In the genomic region with DNA sequence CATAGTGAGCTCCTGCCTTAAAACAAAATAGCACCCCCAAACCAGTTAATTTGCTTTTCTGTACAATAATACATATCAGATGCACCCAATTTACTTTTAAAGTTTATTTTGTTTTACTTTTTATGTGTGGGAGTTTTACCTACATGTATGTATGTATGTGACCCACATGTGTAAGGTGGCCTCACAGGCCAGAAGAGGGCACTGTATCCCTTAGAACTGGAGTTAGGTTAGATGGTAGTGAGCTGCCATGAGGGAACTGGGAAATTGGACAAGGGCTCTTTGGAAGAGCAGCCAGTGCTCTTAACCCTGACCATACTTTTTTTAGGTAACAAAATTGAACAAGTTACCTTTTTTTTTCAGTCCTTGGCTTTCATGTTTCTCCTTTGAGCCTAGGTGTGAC, we compare ENCODE assay signal across 12 mouse cellular contexts. TPM values are rescaled to one million over a fixed set of nuclear protein-coding genes. Genes with fewer than 3 reads are reported as not detected.
DNase-seq lines count a peak whose midpoint lies in the region; ATAC-seq and TF ChIP-seq lines count a peak whose summit lies in the region.
"Had no signal": no experiment of that assay in that cellular context is flagged by ENCODE, and none has a peak within 500 bp of the region (broad histone marks: within the 10 kb centered on the region; RNA-seq: fewer than 3 reads in every experiment).

No protein-coding gene starts in this region.

- ATAC-seq in CD4-positive, CD25-positive, alpha-beta regulatory T cell, adult 4 months = no peak
- no peak for ATAC-seq in liver, embryonic 14.5 days (ENCODE audit: insufficient read depth)
- peak; percentile 72 for ATAC-seq in megakaryocyte progenitor cell, adult 5-6 weeks (replicated peaks; ENCODE audit: poor library complexity)
- ATAC-seq in erythroid progenitor cell, adult 5-6 weeks (replicated peaks; ENCODE audit: low FRiP score, poor library complexity, severe bottlenecking) = no peak

- H3K36me3 ChIP-seq in liver, embryonic 14.5 days (replicated peaks; ENCODE audit: control insufficient read depth, insufficient read depth, low read depth) = no peaks in the 10 kb centered on the region; the same call in 1 of the 2 replicates

- peak; percentile 44 for DNase-seq in CD4-positive, CD25-positive, alpha-beta regulatory T cell, adult 2 months (ENCODE audit: low read depth, low spot score)
- peak in 1 of 3 experiments; percentile 7 for DNase-seq in liver, embryonic 14.5 days (ENCODE audit: low read depth in 3 of 3, low spot score in 3 of 3)
- no peak for DNase-seq in liver
- peak; percentile 15 for DNase-seq in adipocyte (ENCODE audit: low spot score)
- no peak for DNase-seq in left cerebral cortex, adult 11 months (ENCODE audit: low spot score)
- DNase-seq: gastrocnemius, postnatal 14 days; heart, postnatal 4 days; kidney, postnatal 14 days had no signal

- no peak overlapping the region for H3K9ac ChIP-seq in liver, embryonic 14.5 days (replicated peaks)
- H3K9ac ChIP-seq: embryonic facial prominence, embryonic 13.5 days had no signal

- H3K4me1 ChIP-seq in liver, embryonic 14.5 days (replicated peaks; ENCODE audit: control insufficient read depth in 2 of 2, insufficient read depth in 2 of 2, low read length in 1 of 2) = no peaks in the 10 kb centered on the region
- H3K4me1 ChIP-seq: embryonic facial prominence, embryonic 13.5 days had no signal

- no peak overlapping the region for H3K27ac ChIP-seq in liver, embryonic 14.5 days
- H3K27ac ChIP-seq: embryonic facial prominence, embryonic 13.5 days had no signal

- TF ChIP-seq CTCF in liver, embryonic 14.5 days (IDR thresholded peaks at IDR 0.05; ENCODE audit: low read depth) = peak; percentile 31; the same call in 1 of the 2 replicates

- no peak overlapping the region for H3K4me2 ChIP-seq in liver, embryonic 14.5 days (ENCODE audit: low read depth)
- H3K4me2 ChIP-seq: embryonic facial prominence, embryonic 13.5 days had no signal

- H3K4me3 ChIP-seq in liver, embryonic 14.5 days (ENCODE audit: insufficient read depth in 1 of 2, low read depth in 2 of 2, low read length in 2 of 2) = no peak overlapping the region
- H3K4me3 ChIP-seq: embryonic facial prominence, embryonic 13.5 days had no signal

- H3K27me3 ChIP-seq in liver, embryonic 14.5 days (ENCODE audit: control insufficient read depth, insufficient read depth, low read length) = no peaks in the 10 kb centered on the region
- H3K27me3 ChIP-seq: embryonic facial prominence, embryonic 13.5 days had no signal

- H3K9me3 ChIP-seq in liver, embryonic 14.5 days (ENCODE audit: control insufficient read depth, low read length) = no peaks in the 10 kb centered on the region
- H3K9me3 ChIP-seq: embryonic facial prominence, embryonic 13.5 days had no signal

- TF ChIP-seq EP300 in liver, embryonic 14.5 days (IDR thresholded peaks at IDR 0.05; ENCODE audit: low read depth) = no peak

RNA-seq across cellular contexts. Expression of gene Ttc27, which starts 15.3 kb away (rescaled TPM):
- polyA plus RNA-seq in CD4-positive, CD25-positive, alpha-beta regulatory T cell, adult 4 months (2017; shearing (Covaris generic)) = 10 to 100 TPM; 31.0 to 32.6 TPM
- polyA plus RNA-seq in liver, embryonic 14.5 days (2012; rRNA removed) = 4.5 and 8.3 TPM in 2 replicates
- polyA plus RNA-seq in liver, embryonic 14.5 days (2014; fragmentation: Nextera tagmentation; extraction: Ambion mirVana) = 13.5 and 15.0 TPM in 2 replicates
- total RNA-seq in megakaryocyte progenitor cell, adult 5-6 weeks (2015) = 36.0 and 37.9 TPM in 2 replicates
- total RNA-seq in megakaryocyte progenitor cell, adult 5-6 weeks (2017) = 48.9 and 72.8 TPM in 2 replicates
- 1.7 and 7.6 TPM in 2 replicates for total RNA-seq in erythroid progenitor cell, adult 5-6 weeks (2015; ENCODE audit: low replicate concordance)
- 1.5 and 5.1 TPM in 2 replicates for total RNA-seq in erythroid progenitor cell, adult 5-6 weeks (2017; ENCODE audit: low replicate concordance)

Comparison
In these comparisons a context has a peak if more than half of its experiments do, and no peak if none do; other contexts are left out.
1. DNase-seq: peak in CD4-positive, CD25-positive, alpha-beta regulatory T cell, adult 2 months (single experiment) and adipocyte (single experiment); none in liver (single experiment) and left cerebral cortex, adult 11 months (single experiment).
2. RNA of gene Ttc27, which starts 15.3 kb away (total RNA-seq): 36.0 to 72.8 TPM in megakaryocyte progenitor cell, adult 5-6 weeks; 1.5 to 7.6 TPM in erythroid progenitor cell, adult 5-6 weeks; every median in the first group is over 4 times any median in the second.